Mouse (Mus musculus): ENCODE results near the gene Rprd1b.

The Rprd1b gene

DNA sequence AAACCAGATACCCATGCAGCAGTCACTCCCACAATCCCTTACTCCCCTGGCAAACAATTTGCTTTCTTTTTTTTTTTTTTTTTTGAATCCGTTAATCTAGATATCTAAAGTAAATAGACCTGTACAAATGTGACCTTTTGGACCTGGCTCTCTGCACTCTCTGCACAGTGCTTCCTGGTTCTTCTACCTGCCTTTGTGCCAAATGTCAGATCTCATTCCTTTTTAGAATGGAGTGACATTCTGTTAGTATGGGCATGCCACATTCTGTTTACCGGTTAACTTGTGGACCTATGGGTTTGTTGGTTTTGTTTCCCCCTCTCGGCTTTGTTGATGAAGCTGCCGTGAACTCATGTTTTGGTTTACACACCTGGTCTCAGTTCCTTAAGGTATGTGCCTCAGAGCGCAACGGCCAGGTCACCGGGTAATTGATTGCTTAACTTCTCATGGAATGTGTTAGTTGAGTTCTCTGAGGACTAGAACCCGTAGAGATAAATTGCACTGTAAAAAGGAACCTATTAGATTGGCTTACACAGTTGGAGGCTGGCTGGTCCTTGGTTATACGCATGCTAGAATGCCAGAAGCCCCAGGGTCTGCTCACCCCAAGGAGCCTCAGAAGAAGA, 52.4 kb downstream of the Rprd1b start:
- CTCF ChIA-PET: interaction anchor here (0.6 kb wide), 1 partner anchor 34 kb away, joined by 15 read pairs; no protein-coding TSS in a partner anchor

DNA sequence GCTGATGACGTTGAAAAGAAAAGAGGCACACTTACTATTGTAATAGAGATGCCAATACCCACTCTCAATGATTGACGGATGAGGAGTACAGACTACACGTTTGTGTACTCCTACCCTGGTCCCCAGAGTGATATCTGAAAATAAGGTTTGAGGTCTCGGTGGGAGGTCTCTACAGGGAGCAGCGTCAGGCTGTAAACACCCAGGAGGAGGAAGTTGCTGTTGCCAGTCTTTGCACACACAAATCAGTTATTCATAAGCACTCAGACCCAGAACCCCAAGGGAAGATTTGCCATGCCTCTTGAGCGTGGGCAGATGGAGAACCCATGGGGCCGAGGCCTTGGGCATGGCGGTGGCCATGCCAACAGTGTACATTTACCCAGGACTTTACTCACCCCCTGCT, 56.2 kb downstream of the Rprd1b start:
- CTCF ChIA-PET: no interaction called here

DNA sequence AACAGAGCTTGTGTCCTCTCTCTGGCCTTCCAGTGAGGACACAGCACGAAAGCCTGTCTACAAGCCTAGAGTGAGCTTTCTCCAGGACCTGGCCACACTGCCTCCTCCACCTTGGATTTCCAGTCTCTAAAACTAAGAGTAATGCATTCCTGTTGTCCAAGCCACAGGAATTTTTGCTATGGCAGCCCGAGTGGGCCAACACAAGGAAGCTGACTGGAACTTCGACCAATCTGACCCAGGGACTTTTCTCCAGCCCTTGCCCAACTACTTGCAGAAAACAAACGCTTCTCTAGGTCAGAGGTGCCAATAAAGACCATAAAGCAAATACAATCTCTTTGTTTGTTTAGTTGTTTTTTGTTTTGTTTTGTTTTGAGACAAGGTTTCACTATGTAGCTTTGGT, 61.8 kb downstream of the Rprd1b start:
- CTCF ChIA-PET: no interaction called here

DNA sequence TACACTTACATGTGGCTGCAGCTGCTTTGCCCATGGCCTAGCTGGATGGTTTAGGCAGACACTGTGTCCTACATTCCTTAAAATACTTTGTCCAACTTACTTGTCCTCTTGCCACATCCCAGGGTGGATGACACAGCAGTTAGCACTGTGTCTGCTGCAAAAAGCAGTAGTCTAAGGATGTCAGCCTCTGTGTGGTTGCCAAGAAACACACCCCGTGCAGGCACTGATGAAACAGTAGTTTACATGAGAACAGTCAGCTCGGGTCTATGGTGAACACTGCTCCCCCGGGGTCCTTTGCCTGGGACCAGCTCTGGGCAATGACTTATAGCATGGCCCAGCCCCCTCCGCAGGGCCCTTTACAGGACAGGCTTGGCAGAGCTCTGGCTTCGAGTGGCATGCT, 65.0 kb downstream of the Rprd1b start:
- CTCF ChIA-PET: no interaction called here

DNA sequence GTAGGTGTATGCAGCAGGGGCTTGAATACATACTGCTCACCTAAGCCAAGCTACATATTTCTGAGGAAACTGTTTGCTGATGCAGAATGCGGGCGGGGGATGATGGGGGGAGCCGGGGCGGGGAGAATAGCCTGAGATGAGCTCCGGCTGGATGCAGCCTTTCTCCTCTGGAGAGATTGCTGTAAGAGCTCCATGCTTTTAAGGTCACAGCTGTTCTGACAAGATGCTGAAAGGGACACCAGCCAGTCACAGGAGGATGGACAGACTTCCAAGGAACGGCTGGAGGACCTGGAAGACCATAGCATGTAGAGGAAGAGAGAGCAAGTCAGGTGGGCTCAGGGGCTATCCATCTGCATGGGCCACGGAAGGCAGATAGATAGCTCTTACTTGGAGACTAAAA, 66.0 kb downstream of the Rprd1b start:
- CTCF ChIA-PET: no interaction called here

DNA sequence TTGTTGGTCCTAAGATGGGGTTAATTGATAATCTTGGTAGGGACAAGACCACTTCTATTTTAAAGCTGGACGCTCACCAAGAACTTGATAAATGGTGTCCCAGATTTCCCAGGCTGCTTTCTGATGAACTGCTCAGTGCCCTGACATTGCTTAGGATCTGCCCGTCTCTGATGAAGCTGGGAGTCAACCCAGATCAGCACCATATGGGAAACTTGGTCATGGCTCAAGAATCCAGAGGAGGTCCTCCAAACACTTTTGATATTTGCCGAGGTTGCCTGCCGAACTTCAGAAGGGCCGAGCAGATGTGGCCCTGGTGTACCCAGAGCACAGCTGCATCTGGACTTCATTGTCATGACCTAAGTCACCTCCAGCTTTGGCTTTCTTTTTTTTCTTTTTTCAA, 66.5 kb downstream of the Rprd1b start:
- CTCF ChIA-PET: interaction anchor here (0.6 kb wide), 1 partner anchor 150 kb away, joined by 12 read pairs; no protein-coding TSS in a partner anchor

DNA sequence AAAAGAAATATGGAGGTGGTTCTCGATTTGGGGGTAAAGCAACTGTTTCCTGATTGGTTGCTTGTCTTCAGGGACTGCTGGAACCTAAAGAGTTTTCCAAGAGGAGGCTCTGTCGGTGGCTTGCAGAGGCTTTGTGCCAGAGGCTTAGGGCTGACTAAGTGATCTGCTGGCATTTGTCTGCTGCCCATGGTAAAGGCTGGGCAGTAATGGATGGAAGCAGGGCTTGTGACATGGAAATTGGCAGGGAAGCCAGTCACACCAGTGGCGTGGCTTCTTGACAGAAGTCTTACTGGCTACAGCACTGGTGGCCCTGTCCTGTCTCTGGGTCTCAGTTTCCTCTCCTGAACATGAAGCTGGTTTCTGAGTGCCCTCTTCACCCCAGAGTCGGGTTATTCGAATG, 68.8 kb downstream of the Rprd1b start:
- CTCF ChIA-PET: no interaction called here

DNA sequence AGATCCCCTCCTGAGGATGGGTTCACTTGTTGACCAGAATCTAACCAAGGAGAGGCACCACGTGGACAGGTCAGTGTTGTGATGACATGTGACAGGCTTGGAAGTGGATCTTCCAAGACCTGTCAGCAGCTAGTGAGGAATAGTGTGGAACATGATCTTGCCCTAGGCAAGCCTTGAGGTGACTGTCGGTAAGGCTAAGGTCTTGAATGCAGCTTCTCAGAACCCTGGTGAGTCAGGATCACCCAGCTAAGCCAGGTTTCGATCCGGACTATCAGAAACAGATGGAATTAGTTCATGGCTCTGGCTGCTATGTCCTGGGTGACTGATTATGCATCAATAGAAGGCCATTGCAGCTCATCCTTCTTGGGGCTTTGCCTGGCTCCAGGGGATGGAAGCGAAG, 70.4 kb downstream of the Rprd1b start:
- CTCF ChIA-PET: no interaction called here

DNA sequence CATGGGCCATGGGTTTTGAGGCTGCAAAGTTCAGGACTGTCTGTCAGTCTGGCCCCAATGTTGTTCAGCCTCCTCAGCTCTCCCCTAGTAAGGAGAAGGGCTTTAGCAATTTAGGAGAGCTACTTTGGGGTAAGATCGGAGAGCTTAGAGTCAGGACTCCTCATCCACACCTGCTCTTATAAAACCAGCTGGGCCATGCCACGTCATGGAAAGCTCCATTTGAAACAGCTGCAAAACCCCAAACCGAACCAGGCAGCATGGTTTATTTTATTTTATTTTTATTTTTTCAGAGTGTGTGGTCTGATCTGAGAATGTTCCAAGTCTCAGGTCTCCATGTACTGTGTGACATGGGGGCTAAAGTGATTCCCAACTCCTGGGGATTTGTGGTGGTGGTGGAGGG, 71.2 kb downstream of the Rprd1b start:
- CTCF ChIA-PET: no interaction called here

DNA sequence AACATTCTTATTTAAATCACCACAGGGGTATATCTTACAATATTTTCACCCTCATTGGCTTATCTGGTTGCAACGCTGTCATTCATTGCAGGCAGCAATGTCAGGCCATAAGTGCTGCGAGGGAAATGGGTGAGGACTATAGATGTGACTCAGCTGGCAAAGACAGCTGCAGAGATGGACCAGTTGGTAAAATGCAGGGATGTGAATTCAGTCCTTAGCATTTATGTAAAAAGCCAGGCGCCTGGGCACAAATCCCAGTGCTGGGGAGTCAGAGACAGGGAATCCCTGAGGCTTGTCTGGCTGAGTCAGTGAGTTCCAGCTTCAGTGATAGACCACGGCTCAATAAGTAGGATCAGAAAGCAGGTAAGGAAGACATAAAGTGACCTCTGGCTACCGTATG, 73.5 kb downstream of the Rprd1b start:
- CTCF ChIA-PET: no interaction called here

DNA sequence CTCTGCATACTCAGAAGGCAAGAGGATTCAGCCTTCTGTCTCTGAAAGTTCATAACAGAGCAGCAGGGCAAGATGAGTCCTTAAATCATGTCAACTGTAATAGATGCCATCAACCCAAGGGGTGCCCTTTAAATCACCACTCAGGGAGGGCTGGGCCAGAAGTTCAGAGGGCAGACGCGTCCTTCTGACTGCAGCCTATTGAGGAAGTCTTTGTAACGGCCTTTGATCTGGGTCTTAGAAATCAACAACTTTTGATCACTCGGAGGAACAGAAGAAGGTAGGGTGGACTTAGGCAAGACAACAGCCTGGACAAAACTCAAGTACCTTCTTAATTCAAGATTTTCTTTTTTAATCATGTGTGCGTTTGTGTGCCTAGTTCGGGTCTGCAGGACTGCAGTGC, 76.7 kb downstream of the Rprd1b start:
- CTCF ChIA-PET: no interaction called here

DNA sequence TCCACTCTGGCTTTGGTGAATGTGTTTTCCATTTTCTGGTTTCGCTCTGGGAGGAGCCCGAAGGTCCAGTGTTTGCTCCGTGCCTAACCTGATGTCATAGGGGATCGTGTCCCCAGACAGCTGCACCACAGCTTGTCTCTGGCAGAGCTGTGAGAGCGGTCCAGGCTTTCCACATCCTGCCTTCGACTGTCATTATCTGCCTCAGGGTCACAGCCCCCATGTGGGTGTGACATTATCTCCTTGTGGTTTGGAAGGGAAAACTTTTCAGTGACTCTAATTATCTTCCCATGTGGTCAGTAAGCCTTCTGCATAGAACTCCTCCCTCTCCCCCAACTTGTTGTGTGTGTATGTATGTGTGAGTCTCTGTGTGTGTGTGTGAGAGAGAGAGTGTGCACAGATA, 77.3 kb downstream of the Rprd1b start:
- CTCF ChIA-PET: no interaction called here

DNA sequence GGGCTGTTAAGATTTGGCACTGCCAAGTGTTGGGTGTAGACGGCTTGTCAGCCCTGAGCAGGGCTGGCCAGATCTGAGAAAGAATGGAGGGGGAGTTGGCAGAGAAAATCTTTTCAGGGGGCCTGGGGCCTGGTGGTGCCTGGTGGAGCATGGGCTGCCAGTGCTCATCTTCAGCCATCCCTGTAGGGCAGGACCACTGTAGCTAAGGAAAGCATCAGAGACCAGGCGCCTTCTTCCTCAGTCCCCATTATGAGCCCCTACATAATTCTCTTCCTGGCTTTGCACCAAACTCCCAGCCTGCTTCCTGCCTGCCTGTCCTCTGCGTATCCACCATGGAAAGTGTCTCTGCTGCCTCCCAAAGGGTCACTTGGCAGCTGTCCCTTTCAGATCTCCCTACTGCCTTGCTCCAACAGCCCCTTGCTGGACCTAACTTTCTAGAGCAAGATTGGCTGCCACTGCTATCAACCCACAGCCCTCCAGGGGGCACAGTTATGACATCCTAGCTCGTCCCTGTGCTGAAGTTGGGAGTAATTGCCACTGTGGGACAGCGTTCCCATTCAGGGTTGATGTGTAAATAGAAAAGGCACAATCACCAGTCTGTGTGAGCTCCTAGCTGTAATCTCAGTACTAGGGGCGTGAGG, 78.8 kb downstream of the Rprd1b start:
- CTCF ChIA-PET: interaction anchor here (1.2 kb wide), 1 partner anchor 95 kb away, joined by 4 read pairs; no protein-coding TSS in a partner anchor

DNA sequence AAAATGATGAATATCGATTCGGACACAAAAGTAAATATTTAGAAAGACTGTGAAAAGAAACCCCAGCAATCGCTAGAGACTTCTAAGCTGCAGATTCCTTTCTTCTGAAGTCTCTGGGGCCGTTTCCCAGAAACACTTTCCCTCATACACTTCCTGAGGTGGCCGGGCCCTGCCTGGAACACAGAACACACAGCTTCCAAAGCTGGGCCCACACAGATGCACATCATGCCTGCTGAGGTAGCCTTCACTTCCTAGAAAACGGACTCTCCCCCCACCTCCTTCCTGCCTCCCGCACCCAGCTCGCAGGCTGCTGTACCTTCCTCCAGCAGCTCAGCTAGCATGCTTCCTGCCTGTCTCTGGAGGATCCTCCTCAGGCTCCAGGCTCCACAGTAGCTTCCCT, 81.2 kb downstream of the Rprd1b start:
- CTCF ChIA-PET: interaction anchor here (0.5 kb wide), 1 partner anchor 61 kb away, joined by 5 read pairs; no protein-coding TSS in a partner anchor

DNA sequence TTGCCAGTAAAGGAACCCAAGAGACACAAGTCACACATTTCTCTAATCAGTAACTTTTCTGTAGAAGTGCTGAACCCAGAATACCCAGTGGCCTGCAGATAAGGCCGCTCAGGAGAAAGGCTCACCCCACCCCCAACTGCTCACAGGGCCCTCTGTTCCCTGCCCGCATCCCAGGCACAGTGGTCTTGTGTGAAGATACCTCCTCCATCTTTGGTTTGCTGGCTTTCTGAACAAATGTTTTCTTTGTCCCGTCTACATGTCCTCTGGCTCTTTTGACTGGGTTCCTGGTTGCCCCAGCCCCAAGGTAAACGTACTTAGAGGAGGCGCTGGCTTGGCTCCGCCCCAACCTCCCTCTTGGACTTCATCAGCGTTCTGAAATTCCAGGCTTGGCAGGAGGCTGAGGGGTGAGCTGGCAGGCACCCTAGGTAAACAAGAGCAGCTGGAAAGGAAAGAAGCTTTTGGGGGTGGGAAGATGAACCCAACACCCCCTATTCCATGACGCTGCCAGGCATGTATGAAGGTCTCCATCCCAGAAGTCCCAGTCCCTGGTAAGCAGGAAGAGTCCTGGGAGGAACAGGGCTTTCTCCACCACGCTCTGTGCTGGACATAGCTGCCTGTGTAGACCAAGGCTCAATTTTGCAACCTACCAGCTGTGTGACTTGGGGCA, 85.4 kb downstream of the Rprd1b start:
- CTCF ChIA-PET: no interaction called here

DNA sequence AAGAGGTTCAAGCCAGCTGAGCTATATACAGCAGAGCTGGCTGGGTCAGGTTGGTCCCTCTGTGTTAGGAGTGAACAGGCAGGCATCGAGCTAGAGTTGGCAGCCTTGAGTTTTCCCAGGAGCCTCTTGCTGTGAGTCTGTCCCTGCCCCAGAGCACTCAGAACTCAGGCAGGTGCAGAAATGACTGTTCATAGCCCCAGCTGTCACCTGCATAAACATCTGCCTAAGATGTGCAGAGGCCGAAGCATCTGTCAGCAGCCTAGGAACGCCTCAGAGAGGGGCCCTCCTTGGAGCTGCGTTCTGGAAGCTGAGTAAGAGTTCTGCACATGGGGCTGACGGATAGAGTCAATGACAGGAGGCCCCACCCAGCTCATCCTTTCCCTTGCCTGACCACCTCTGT, 86.6 kb downstream of the Rprd1b start:
- CTCF ChIA-PET: interaction anchor here (0.5 to 0.6 kb wide), 2 partner anchors 34 to 41 kb away, joined by 9 to 15 read pairs; no protein-coding TSS in a partner anchor

DNA sequence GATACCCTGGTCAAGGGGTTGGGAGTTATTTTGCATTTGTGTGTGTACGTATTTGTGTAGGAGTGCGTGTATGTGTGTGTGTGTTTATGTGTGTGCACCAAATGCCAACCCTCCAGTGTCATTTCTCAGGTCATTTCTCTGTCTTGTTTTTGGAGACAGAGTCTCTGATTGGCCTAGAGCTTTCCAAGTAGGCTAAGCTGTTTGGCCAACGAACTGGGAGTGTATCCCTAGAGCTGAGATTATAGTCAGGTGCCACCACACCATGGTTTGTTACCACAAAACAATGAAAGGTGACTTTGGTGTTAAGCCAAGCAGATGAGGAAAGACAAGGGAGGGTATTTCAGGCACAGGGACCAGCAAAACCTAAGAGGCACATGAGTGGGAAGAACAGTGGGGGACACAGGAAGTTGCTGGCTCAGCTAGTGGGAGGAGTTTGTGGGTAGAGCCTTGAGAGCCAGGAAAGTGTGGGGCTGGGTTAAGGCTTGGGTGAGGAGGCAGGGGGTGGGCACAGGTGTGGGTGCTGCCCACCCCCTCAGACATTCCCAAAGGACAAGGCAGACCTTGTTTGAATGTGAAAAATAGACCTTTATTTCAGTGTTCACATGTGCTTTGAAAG, 87.6 kb downstream of the Rprd1b start:
- CTCF ChIA-PET: no interaction called here

DNA sequence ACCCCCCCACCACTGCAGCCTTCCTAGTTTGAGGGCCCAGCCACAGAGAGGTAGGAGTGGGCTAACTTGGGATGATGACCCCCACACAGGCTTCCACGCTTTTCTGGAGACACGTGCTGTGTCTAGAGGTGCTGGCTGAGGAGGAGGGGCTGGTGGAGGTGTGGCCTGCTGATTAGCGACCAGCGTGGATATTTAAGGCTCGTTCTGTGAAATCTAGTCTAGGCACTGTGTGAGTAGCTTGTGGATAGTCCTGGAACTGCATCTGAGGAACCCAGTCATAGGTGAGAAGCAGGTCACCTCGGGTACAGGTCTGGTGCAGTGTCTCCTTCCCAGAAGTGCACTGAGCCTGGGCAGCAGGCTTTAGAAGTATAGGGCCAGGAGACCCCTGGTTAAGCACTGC, 88.4 kb downstream of the Rprd1b start:
- CTCF ChIA-PET: no interaction called here

DNA sequence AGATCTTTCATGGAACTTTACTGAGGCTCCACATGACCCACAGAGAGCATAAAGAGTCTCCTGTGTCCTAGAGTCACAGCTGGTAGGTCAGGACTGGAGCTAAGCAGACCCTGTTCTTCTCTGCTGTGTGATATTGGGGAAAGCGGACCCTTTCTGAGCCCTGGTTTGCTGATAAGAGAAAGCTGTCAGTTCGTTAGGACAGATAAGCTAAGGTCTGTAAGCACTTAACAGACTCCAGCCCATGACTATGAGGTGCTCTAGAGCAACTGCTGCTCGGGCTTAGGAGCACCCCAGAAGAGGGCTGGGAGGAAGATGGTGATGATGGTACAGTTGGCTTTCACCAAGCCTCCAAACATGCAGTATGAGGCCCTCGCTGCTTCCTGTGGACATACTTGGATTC, 90.8 kb downstream of the Rprd1b start:
- CTCF ChIA-PET: no interaction called here

DNA sequence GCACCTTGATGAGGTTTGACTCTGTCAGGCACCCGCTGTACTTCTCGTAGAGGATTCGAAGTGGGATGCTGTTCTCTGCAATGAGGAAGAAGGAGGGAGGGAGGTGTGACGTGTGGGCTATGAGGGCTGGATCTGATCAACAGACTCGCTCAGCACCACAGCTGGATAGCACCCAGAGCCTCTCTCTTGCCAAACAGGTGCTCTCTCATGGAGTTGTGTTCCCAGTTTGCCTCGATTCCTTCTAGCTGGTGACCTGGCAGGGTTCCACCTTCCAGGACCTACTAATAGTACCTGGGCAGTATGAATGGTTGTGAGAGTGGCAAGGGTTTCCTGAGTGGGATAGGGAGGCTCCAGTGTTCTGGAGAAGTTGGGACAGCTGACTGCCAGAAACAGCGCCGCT, 91.9 kb downstream of the Rprd1b start:
- CTCF ChIA-PET: no interaction called here

DNA sequence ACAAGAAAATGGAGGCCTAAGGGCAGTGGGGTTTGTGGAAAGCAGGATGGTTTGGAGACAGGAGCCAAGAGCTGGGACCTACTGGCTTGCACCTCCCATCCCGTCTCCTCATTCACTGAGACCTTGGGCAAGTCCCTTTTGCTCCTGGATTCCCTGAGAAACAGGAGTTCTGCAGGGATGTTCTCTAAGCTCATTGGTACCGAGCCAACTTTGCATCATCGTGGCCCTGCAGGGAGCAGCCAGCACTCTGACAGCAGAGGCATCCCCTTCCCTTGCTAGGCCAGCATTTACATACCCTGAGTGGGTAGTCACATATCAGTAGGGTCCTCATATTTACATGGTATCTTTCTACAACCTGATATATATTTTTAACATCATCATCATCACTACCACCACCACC, 92.6 kb downstream of the Rprd1b start:
- CTCF ChIA-PET: no interaction called here

DNA sequence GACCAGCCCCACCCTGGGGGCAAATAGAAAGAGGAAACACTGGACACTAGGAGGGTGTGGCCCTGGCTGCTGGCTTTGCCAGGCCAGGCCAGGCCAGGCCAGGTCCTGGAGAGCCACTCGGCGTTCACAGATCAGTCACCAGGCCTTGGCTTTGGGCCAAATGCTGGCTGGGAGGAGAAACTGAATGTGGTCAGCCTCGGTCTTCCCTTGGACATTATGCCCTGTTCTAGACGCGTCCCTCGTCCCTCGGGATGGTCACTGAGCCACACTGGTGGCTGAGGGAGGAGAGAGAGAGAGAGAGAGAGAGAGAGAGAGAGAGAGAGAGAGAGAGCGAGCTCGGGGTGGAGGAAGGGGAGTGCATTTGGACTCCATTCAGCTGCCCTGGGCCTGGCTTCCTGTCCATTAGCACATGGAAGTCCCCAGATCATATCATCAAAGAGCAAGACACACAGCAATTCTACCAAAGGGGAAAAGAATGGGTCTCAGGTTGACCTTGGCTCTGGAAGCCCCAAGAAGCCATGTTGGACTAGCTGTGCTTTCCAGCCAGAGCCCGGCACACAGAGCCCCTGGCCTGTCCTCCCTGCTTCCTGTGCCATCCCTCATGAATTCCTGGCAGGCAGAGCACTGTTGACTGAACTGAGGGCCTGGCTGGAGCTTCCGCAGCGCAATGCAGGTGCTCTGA, 93.5 kb downstream of the Rprd1b start:
- CTCF ChIA-PET: no interaction called here
